Mouse (Mus musculus) hindlimb bud, embryonic 11.5 days (tissue): Measurements from ENCODE around the gene Hsd17b7.
"Not testable (repeated sequence)": the region's sequence is repeated elsewhere in the genome, so short reads cannot be mapped to it uniquely, and the experiment has no call there.

Source experiments
- DNase-seq: peaks from one replicate; pipeline ENCODE4 v3.0.0-alpha.2; 2012; ENCODE audit warnings: low read depth, low spot score; ENCODE audit errors: extremely low spot score

Hsd17b7 gene

GRCm38 (mm10) chr1:169968792-169969515 is at the start of gene Hsd17b7:
TSS of gene Hsd17b7 (minus strand) at chr1:169969241.
- peak; percentile 93 for DNase-seq

GRCm38 (mm10) chr1:170014784-170015183 is 45.7 kb upstream of the Hsd17b7 start:
- DNase-seq: no peak

GRCm38 (mm10) chr1:170010716-170011505 is 41.9 kb upstream of the Hsd17b7 start:
- no peak for DNase-seq

- no peak for DNase-seq
Observed at GRCm38 (mm10) chr1:170009296-170009695, 40.3 kb upstream of the Hsd17b7 start.

- no peak for DNase-seq
Observed at GRCm38 (mm10) chr1:170008432-170009220, 39.6 kb upstream of the Hsd17b7 start.

GRCm38 (mm10) chr1:170006516-170006915 is 37.5 kb upstream of the Hsd17b7 start:
- no peak for DNase-seq

GRCm38 (mm10) chr1:170005297-170005696 is 36.3 kb upstream of the Hsd17b7 start:
- no peak for DNase-seq

GRCm38 (mm10) chr1:169993901-169994300 is 24.9 kb upstream of the Hsd17b7 start:
- not testable (repeated sequence) for DNase-seq

- no peak for DNase-seq
Observed at GRCm38 (mm10) chr1:169986166-169986565, 17.1 kb upstream of the Hsd17b7 start.

GRCm38 (mm10) chr1:169977621-169978020 is 8.6 kb upstream of the Hsd17b7 start:
- DNase-seq: no peak

GRCm38 (mm10) chr1:169971998-169972397 is 3.0 kb upstream of the Hsd17b7 start:
- no peak for DNase-seq

GRCm38 (mm10) chr1:169970936-169971335 is 1.9 kb upstream of the Hsd17b7 start:
- no peak for DNase-seq

GRCm38 (mm10) chr1:169969516-169969886 is 460 bp upstream of the Hsd17b7 start:
- DNase-seq: no peak

- DNase-seq: no peak
Observed at GRCm38 (mm10) chr1:169953106-169953505, 15.9 kb downstream of the Hsd17b7 start.

- no peak for DNase-seq
Observed at GRCm38 (mm10) chr1:169952636-169953035, 16.4 kb downstream of the Hsd17b7 start.

GRCm38 (mm10) chr1:169951561-169951960 is 17.5 kb downstream of the Hsd17b7 start:
- no peak for DNase-seq

GRCm38 (mm10) chr1:169950651-169951050 is 18.4 kb downstream of the Hsd17b7 start:
- no peak for DNase-seq

- no peak for DNase-seq
Observed at GRCm38 (mm10) chr1:169949981-169950380, 19.1 kb downstream of the Hsd17b7 start.

- no peak for DNase-seq
Observed at GRCm38 (mm10) chr1:169948866-169949265, 20.2 kb downstream of the Hsd17b7 start.

GRCm38 (mm10) chr1:169948280-169948679 is 20.8 kb downstream of the Hsd17b7 start:
- DNase-seq: no peak

- DNase-seq: no peak
Observed at GRCm38 (mm10) chr1:169947654-169948053, 21.4 kb downstream of the Hsd17b7 start.
